Mouse (Mus musculus) liver, embryonic 11.5 days (tissue): ENCODE measurements around the gene Kcnh5. TPM values are rescaled to one million over a fixed set of nuclear protein-coding genes. Genes with fewer than 3 reads are reported as not detected.

Source experiments
- ATAC-seq: fragments of 200-750 bp; cut with Nextera tagmentation; replicated peaks from 2 replicates; pipeline ENCODE4 v1.8.0; 2017; ENCODE audit warnings: moderate number of reproducible peaks, mild to moderate bottlenecking, moderate TSS enrichment, moderate library complexity; ENCODE audit not compliant: low FRiP score
- DNase-seq: peaks from one replicate; pipeline ENCODE4 v3.0.0-alpha.2; 2017; ENCODE audit warnings: low spot score
- H3K27ac ChIP-seq: fragments of 300-500 bp; sonication (generic); 2 replicates; pipeline ENCODE4 v1.5.1; 2014; ENCODE audit warnings: mild to moderate bottlenecking, low read depth, low read length, control low read depth
- H3K27me3 ChIP-seq: fragments of 300-500 bp; sonication (generic); replicated peaks from 2 replicates; pipeline ENCODE4 v1.6.1; 2014; ENCODE audit warnings: low read length, mixed read lengths; ENCODE audit not compliant: control insufficient read depth, insufficient read depth
- H3K36me3 ChIP-seq: fragments of 300-500 bp; sonication (generic); 2 replicates; pipeline ENCODE4 v1.6.1; 2014; ENCODE audit warnings: mild to moderate bottlenecking, low read length, moderate library complexity, mixed read lengths; ENCODE audit not compliant: control insufficient read depth, insufficient read depth
- H3K4me1 ChIP-seq: fragments of 300-500 bp; sonication (generic); replicated peaks from 2 replicates; pipeline ENCODE4 v1.6.1; 2014; ENCODE audit warnings: low read length, mixed read lengths; ENCODE audit not compliant: control insufficient read depth, insufficient read depth
- H3K4me2 ChIP-seq: fragments of 300-500 bp; sonication (generic); 2 replicates; pipeline ENCODE4 v1.6.1; 2014; ENCODE audit warnings: mild to moderate bottlenecking, control low read depth, moderate library complexity
- H3K4me3 ChIP-seq: fragments of 300-500 bp; sonication (generic); 2 replicates; pipeline ENCODE4 v1.5.1; 2014; ENCODE audit warnings: low read depth, low read length, control low read depth
- H3K9ac ChIP-seq: fragments of 300-500 bp; sonication (generic); 2 replicates; pipeline ENCODE4 v1.6.1; 2014; ENCODE audit warnings: low read depth, low read length, control low read depth
- H3K9me3 ChIP-seq: fragments of 300-500 bp; sonication (generic); 2 replicates; pipeline ENCODE4 v1.6.1; 2016; ENCODE audit warnings: low read length, inconsistent platforms, mixed read lengths; ENCODE audit not compliant: control insufficient read depth
- WGBS: fragments of 180-500 bp; shearing (Covaris S2); extraction: QIAGEN DNeasy Blood & Tissue Kit; methylation state at CpG from one replicate; pipeline ENCODE4 v1.1.7; 2014; 5-methylcytosine and 5-hydroxymethylcytosine counted together
- polyA plus RNA-seq: library from polyadenylated mRNA; unstranded; fragments of >200 nt; fragmentation: Nextera tagmentation; extraction: Ambion mirVana; gene quantifications from 2 replicates; pipeline ENCODE4 v1.2.1, GENCODE M21; 2014

Gene Kcnh5
- 0.05 and 0.10 TPM in 2 replicates for polyA plus RNA-seq

DNA sequence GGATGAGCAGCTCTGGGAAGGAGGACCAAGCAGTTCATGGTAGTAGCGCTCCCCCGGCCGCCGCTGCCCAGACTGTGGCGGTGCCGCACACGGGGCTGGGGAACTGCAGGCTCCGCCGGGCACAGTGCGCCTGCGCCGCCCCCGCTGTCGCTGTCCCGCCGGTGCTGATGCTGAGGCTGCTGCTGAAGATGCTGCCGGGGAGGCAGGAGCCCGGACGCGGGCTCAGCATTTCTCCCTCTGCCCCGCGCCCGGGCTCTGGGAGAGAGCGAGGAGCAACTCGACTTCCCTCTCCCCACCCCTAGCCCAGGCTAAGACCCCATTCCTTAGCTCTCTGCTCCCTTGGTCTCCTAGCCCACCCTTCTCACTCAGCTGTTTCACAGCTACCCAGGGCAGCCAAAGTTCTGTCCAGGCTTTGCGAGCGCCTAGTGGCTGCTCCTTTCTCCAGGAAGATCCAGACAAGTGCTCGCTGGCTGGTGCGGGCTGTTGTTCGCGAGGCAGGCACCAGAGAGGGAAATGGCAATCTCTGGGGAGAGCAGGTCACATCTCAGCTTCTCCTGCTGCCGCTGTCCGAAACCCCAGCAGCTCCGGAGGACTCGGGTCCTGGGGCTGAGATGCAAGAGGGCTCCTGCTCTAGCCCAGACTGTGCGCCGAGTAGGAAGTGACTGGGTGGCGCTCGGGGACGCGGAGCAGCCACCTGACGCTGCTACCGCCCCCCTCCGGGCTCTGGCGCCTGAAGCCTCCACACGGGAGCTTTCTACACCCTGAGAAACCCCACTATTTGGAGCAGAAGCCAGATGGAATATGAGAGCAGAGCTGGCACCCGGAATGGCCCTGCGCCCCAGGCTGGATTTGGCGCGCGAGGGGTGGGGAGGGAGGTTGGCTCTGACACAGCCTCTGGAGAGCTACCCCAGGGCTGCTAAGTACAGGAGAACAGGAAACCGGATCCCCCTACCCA, at the start of gene Kcnh5:
Gene Kcnh5 (minus strand): TSS at position 642 of the 955 bp plus-strand sequence.
- 1% methylated on average over 51 of the region's 52 CpGs for WGBS
- no peaks in the 10 kb centered on the region for H3K4me1 ChIP-seq
- peak within 1 kb of the TSS; percentile 44 for H3K4me2 ChIP-seq
- H3K4me3 ChIP-seq, result peak within 1 kb of the TSS; percentile 20
- no peak within 1 kb of the TSS for H3K9ac ChIP-seq
- H3K27me3 ChIP-seq, result peaks cover 40% of the 10 kb centered on the region
- H3K36me3 ChIP-seq, result no peaks in the 10 kb centered on the region
- H3K9me3 ChIP-seq, result no peaks in the 10 kb centered on the region
- DNase-seq, result peak; percentile 35
- H3K27ac ChIP-seq, result no peak within 1 kb of the TSS
- ATAC-seq, result no peak; the same call in 1 of the 2 replicates

GRCm38 (mm10) chr12:75223966-75224365, 46.8 kb upstream of the Kcnh5 start:
- H3K9ac ChIP-seq, result no peak overlapping the region
- H3K36me3 ChIP-seq, result no peaks in the 10 kb centered on the region
- H3K4me1 ChIP-seq, result no peaks in the 10 kb centered on the region
- ATAC-seq, result no peak
- no peaks in the 10 kb centered on the region for H3K9me3 ChIP-seq
- WGBS, result 70% methylated on average over 1 of the region's 1 CpGs
- no peaks in the 10 kb centered on the region for H3K27me3 ChIP-seq
- H3K27ac ChIP-seq, result no peak overlapping the region
- DNase-seq, result no peak
- no peak overlapping the region for H3K4me2 ChIP-seq
- no peak overlapping the region for H3K4me3 ChIP-seq

DNA sequence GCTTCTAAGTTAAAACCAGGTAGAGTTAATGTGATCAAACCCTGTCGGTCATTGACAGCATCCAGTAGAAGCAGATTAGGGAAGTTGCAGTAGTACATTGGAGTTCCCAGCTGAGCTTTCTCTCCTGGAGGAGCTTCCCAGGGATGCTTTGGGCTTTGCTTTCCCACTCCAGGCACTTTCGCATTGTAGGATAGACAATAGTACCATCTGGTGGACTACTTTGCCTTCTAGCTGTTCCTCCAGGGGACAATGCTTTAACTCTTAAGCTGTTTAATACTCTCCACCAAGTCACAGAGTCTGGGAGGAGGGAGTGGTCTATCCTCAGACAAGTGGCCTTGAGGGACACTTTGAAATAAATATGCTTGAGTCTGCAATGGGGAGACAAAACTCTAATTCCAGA, 12.3 kb upstream of the Kcnh5 start:
- WGBS, result 77% methylated on average over 2 of the region's 2 CpGs
- H3K27me3 ChIP-seq, result no peaks in the 10 kb centered on the region
- no peak overlapping the region for H3K4me2 ChIP-seq
- no peak overlapping the region for H3K9ac ChIP-seq
- ATAC-seq (no peak), DNase-seq (no peak)
- no peak overlapping the region for H3K27ac ChIP-seq
- H3K9me3 ChIP-seq, result no peaks in the 10 kb centered on the region
- H3K36me3 ChIP-seq, result no peaks in the 10 kb centered on the region
- no peak overlapping the region for H3K4me3 ChIP-seq
- no peaks in the 10 kb centered on the region for H3K4me1 ChIP-seq

DNA sequence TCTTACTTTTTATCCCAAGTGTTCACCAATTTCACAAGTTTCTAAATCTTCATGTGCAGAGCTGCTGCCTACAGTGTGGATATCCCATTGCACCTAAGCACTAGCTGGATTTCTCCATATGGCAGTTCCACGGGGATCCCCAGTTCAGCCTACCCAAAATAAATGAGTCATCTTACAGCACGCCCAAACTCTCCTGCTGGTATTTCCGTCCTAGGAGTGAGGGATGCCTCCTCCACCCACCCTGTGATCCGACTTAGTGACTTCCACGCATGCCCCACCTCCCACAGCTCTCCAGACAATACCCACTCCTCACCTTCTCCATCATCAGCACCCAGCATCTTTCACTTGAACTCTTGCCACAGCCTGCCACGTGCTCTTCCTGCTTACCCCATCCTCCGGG, 5.5 kb upstream of the Kcnh5 start:
- whole genome bisulfite sequencing, result 52% methylated on average over 7 of the region's 7 CpGs
- no peak for ATAC-seq

GRCm38 (mm10) chr12:75179491-75179890, 2.4 kb upstream of the Kcnh5 start:
- no peak for ATAC-seq
- 45% methylated on average over 8 of the region's 8 CpGs for WGBS
- no peak overlapping the region for H3K4me2 ChIP-seq
- H3K4me3 ChIP-seq, result no peak overlapping the region
- peaks cover 40% of the 10 kb centered on the region for H3K27me3 ChIP-seq
- H3K4me1 ChIP-seq, result no peaks in the 10 kb centered on the region
- no peak for DNase-seq
- no peaks in the 10 kb centered on the region for H3K9me3 ChIP-seq
- H3K36me3 ChIP-seq, result no peaks in the 10 kb centered on the region
- no peak overlapping the region for H3K9ac ChIP-seq
- no peak overlapping the region for H3K27ac ChIP-seq

More for the DNA sequence above, 5.5 kb upstream of the Kcnh5 start:
- no peaks in the 10 kb centered on the region for H3K4me1 ChIP-seq
- H3K9ac ChIP-seq, result no peak overlapping the region
- no peak overlapping the region for H3K27ac ChIP-seq
- DNase-seq, result no peak
- no peaks in the 10 kb centered on the region for H3K36me3 ChIP-seq
- no peak overlapping the region for H3K4me3 ChIP-seq
- no peak overlapping the region for H3K4me2 ChIP-seq
- H3K9me3 ChIP-seq, result no peaks in the 10 kb centered on the region
- H3K27me3 ChIP-seq, result peaks cover 15% of the 10 kb centered on the region

GRCm38 (mm10) chr12:75177646-75178030, 506 bp upstream of the Kcnh5 start:
- H3K36me3 ChIP-seq, result no peaks in the 10 kb centered on the region
- H3K4me3 ChIP-seq, result no peak overlapping the region
- WGBS, result 5% methylated on average over 13 of the region's 13 CpGs
- no peaks in the 10 kb centered on the region for H3K9me3 ChIP-seq
- H3K4me1 ChIP-seq, result no peaks in the 10 kb centered on the region
- H3K4me2 ChIP-seq, result peak overlapping the region; percentile 44
- DNase-seq (no peak), ATAC-seq (no peak)
- H3K27me3 ChIP-seq, result peaks cover 40% of the 10 kb centered on the region
- no peak overlapping the region for H3K9ac ChIP-seq
- H3K27ac ChIP-seq, result no peak overlapping the region

GRCm38 (mm10) chr12:75175931-75176565, 1.1 kb downstream of the Kcnh5 start:
- Histone ChIP-seq H3K4me2 (peak overlapping the region; percentile 44), H3K36me3 (no peaks in the 10 kb centered on the region), H3K27ac (no peak overlapping the region), H3K4me3 (peak overlapping the region; percentile 20; the same call in 1 of the 2 replicates), H3K9me3 (no peaks in the 10 kb centered on the region), H3K27me3 (peaks cover 40% of the 10 kb centered on the region), H3K4me1 (no peaks in the 10 kb centered on the region), H3K9ac (no peak overlapping the region)
- 7% methylated on average over 18 of the region's 19 CpGs for WGBS
- no peak for ATAC-seq
- DNase-seq, result no peak

DNA sequence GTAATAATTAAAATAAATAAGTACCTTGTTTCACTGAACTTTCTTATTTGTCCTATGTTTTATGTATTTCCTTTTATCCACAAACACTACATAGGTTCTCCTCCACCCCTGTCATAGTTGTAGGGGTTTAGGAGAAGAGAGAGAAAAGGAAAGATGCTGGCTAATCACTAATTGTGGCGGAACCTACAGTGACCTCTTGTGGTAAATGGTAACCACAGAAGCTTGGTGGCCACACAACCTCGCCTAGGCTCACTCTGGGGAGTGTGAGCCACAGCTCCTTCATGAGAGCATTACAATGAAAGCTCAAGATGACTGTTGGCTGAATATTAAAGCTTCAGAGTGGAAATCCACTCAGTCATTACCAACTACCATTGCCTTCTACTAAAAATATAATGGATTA, 6.2 kb downstream of the Kcnh5 start:
- no peak for ATAC-seq
- peaks cover 8% of the 10 kb centered on the region for H3K27me3 ChIP-seq
- WGBS, result 23% methylated on average over 2 of the region's 2 CpGs
- DNase-seq, result no peak
- no peaks in the 10 kb centered on the region for H3K4me1 ChIP-seq
- no peak overlapping the region for H3K4me3 ChIP-seq
- H3K4me2 ChIP-seq, result no peak overlapping the region
- no peaks in the 10 kb centered on the region for H3K36me3 ChIP-seq
- H3K27ac ChIP-seq, result no peak overlapping the region
- no peaks in the 10 kb centered on the region for H3K9me3 ChIP-seq
- no peak overlapping the region for H3K9ac ChIP-seq
